Mouse (Mus musculus) gastrocnemius, postnatal 10 days (tissue): ENCODE results near the gene Slc39a11. TPM values are rescaled to one million over a fixed set of nuclear protein-coding genes. Genes with fewer than 3 reads are reported as not detected.
A peak's percentile ranks its signal among the peaks of the same experiment; 100 is the strongest.

Experiments
- DNase-seq: peaks from one replicate; pipeline ENCODE4 v3.0.0; 2021; ENCODE audit warnings: mixed read lengths
- total RNA-seq, 2 experiments: library from RNA; stranded (reverse); gene quantifications; 2 replicates each; pipeline ENCODE4 v1.2.3; 2021

The Slc39a11 gene
- total RNA-seq, 2 experiments from 2014 or later = 4.9 to 7.2 TPM

- DNase-seq = no peak
Observed at GRCm38 (mm10) chr11:113339770-113340169, 310.1 kb downstream of the Slc39a11 start.

- no peak for DNase-seq
Observed at GRCm38 (mm10) chr11:113338581-113338980, 311.3 kb downstream of the Slc39a11 start.

- DNase-seq = no peak
Observed at GRCm38 (mm10) chr11:113335706-113336105, 314.2 kb downstream of the Slc39a11 start.

GRCm38 (mm10) chr11:113334444-113334881, 315.4 kb downstream of the Slc39a11 start:
- DNase-seq = no peak

GRCm38 (mm10) chr11:113333535-113333934, 316.3 kb downstream of the Slc39a11 start:
- DNase-seq = no peak

GRCm38 (mm10) chr11:113330061-113330591, 319.8 kb downstream of the Slc39a11 start:
- no peak for DNase-seq

- DNase-seq = no peak
Observed at GRCm38 (mm10) chr11:113327499-113328062, 322.3 kb downstream of the Slc39a11 start.

GRCm38 (mm10) chr11:113326387-113327011, 323.4 kb downstream of the Slc39a11 start:
- DNase-seq = peak; percentile 78

- no peak for DNase-seq
Observed at GRCm38 (mm10) chr11:113321601-113322000, 328.3 kb downstream of the Slc39a11 start.

- no peak for DNase-seq
Observed at GRCm38 (mm10) chr11:113309265-113309951, 340.5 kb downstream of the Slc39a11 start.

- DNase-seq = no peak
Observed at GRCm38 (mm10) chr11:113308256-113308941, 341.5 kb downstream of the Slc39a11 start.

GRCm38 (mm10) chr11:113303204-113303603, 346.7 kb downstream of the Slc39a11 start:
- DNase-seq = no peak

- no peak for DNase-seq
Observed at GRCm38 (mm10) chr11:113299492-113299891, 350.4 kb downstream of the Slc39a11 start.

GRCm38 (mm10) chr11:113297765-113298164, 352.1 kb downstream of the Slc39a11 start:
- DNase-seq = peak; percentile 65

GRCm38 (mm10) chr11:113296912-113297625, 352.8 kb downstream of the Slc39a11 start:
- no peak for DNase-seq

GRCm38 (mm10) chr11:113296162-113296561, 353.7 kb downstream of the Slc39a11 start:
- peak; percentile 89 for DNase-seq

- no peak for DNase-seq
Observed at GRCm38 (mm10) chr11:113294518-113294917, 355.4 kb downstream of the Slc39a11 start.

- DNase-seq = no peak
Observed at GRCm38 (mm10) chr11:113292906-113293614, 356.8 kb downstream of the Slc39a11 start.

- peak; percentile 45 for DNase-seq
Observed at GRCm38 (mm10) chr11:113291781-113292714, 357.8 kb downstream of the Slc39a11 start.

- no peak for DNase-seq
Observed at GRCm38 (mm10) chr11:113290911-113291310, 359.0 kb downstream of the Slc39a11 start.
